Mouse (Mus musculus) adrenal gland, adult 8-10 months (tissue): Measurements from ENCODE around the gene Qrsl1. TPM values are rescaled to one million over a fixed set of nuclear protein-coding genes. Genes with fewer than 3 reads are reported as not detected.
"Not testable (repeated sequence)": the region's sequence is repeated elsewhere in the genome, so short reads cannot be mapped to it uniquely, and the experiment has no call there.

Source experiments
- DNase-seq: peaks from one replicate; pipeline ENCODE4 v3.0.0; 2022
- total RNA-seq, 4 experiments: library from RNA; stranded (reverse); gene quantifications; 2 replicates each; pipeline ENCODE4 v1.2.4; 2022

The Qrsl1 gene
- total RNA-seq: 10 to 100 TPM in 2 of 4 experiments, 1 to 10 TPM in 2; 8.9 to 11.8 (median 10.3) TPM

DNA sequence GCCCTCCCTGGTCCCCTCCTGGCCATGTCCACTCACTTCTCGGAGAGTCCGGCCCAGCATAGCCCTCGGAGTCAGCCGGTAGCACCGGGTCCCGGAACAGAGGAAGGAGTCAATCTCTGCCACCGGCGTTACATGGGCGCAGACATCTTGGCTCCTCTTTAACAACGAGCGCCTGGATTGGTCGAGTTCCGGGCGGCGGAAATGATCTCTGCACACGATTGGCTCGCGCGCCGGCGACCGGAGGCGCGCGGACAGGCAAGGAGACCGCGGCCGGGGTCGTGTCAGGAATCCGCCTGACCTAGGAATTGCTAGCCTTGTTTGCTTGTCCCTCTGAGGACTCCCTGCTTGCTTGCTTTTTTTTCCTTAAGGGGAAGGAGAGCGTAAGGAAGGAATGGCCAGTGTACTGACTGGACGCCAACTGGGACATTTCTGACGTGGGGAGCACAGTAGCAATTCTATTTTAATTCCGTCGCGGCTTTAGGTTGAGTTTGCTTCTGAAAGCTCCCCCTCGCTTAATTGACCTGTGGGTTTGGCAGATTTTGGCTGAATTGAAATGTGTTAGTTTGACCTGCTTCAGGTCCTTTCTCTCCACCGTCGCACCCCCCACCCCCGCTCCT is at the start of gene Qrsl1, which contains the start of gene Rtn4ip1:
Gene Qrsl1 (minus strand): TSS at position 168 of the 617 bp plus-strand sequence.
Gene Rtn4ip1 (plus strand): TSS at position 230 of the 617 bp plus-strand sequence.
- peak; percentile 91 for DNase-seq

DNA sequence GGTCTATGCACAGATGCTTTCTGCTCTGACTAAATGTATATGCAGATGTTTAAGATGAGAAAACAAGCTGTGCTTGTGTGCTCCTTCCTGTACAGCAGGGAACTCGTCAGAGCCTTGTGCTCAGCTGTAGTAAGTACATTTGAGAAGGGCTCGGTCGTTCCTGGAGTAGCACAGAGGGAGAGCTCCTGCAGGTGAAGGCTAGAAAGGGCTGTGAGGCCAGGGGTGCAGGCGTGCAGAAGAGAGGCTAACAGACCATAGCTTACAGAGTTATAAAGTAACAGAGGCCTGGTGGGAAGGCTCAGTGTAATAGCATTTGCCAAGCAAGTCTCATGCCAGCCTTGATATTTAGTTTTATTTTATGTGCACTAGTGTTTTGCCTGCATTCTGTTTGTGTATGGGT is 43.9 kb upstream of the Qrsl1 start:
- DNase-seq: no peak

DNA sequence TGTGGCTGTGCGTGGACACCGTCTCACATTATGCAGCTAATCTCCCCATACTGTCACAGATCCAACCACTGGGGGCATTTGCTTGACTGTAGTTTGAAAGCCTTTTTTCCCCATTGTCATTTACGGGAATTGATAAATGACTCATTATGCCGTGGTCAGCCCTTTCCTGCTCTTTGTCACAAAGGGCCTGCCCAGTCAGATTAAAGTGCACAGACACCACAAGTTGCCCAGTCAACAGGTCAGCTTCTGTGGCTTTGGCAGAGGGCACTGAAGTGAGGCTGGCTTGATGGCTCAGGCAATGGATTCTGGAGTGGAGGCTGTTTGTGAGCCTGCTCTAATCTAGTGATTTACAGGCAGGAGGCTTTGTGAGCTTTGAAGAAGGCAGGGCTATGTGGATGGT is 42.2 kb upstream of the Qrsl1 start:
- DNase-seq: no peak

DNA sequence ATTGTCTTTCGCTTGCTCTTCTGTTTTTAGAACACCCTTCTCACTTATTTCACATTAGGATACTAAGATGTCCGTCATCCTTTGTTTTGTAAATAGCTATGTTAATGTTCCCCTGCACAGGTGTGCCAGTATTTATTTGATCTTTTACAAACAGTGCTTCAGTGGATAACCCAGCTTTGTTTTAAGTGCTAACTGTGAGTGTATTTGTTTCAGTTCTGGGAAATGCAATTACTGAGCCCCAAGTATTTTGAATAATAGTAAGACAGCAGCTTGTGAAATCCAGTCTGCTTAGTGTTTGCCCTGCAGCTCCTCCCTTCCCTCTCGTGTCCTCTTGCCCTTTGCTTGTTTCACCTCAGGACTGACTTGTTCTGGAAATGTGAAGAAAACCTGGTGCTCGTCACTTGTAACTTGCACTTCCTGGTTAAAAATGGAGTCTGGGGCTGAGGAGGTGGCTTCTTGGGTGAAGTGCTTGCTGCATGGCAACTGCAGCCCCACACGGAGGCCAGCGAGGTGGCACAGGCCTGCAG is 37.7 kb upstream of the Qrsl1 start:
- no peak for DNase-seq

DNA sequence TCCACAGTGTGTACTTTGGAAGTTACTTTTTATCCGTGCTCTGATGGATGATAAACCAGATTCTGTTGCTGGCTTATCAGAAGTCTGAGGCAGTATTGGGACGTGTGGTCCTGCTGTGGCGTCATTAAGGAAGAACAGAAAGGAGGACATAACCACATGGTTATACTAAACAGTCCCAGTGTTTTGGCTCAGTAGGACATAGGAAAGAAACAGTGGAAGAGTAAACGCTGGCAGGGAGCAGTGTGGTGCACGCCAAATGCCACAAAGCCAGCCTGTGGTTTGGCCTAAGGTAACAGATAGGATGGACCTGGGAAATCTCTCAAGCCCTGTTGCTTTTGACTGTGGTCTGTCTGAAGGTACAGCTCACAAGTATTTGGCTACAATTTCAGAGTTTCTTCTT is 27.1 kb upstream of the Qrsl1 start:
- no peak for DNase-seq

DNA sequence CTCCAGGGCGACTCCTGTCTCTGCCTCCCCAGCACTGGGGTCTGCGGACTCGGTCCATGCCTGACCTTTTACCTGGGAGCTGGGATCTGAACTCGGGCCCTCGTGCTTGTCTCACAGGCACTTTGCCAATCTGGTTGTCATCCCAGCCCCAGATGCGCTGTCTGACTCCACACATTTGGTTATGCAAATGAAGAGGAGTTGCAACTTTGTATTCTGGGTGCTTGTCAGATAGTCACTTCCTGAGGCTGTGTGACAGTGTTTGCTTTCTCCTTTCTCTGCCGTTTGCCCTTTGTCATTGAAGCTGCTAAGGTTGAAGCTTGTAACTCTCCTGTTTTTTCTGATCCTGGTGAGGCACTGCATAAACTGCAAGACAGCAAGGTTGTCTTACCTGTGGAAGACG is 26.2 kb upstream of the Qrsl1 start:
- DNase-seq: no peak

DNA sequence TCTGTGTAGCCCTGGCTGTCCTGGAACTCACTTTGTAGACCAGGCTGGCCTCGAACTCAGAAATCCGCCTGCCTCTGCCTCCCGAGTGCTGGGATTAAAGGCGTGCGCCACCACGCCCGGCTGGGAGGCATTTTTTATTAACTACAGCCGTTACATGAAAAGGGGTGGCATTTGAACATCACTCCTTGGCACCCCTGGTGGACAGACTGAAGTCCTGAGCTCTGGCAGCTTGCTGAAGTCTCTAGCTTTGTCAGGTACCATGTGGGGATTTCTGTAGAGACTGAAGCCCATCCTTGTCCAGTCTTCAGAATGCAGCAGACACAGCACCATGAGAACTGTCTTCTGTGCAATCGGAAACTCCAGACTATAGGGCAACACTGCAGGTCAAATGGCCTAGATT is 24.2 kb upstream of the Qrsl1 start:
- DNase-seq: not testable (repeated sequence)

DNA sequence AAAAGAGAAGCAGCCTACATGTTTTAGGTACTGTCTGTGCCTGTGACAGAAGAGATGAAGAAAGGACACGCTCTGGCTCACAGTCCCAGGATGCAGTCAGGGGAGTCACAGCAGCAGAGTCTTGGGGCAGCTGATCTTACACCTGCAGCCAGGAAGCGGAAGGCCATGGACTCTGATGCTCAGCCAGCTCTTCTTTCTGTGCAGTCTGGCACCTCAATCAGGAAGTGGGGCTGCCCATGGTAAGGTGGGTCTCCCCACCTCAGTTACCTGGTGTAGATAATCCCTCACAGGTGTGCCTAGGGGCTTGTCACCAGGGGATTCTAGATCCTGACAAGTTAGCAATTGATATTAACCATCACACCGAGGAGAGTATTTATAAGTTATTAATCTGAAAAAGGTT is 21.6 kb upstream of the Qrsl1 start:
- DNase-seq: no peak

DNA sequence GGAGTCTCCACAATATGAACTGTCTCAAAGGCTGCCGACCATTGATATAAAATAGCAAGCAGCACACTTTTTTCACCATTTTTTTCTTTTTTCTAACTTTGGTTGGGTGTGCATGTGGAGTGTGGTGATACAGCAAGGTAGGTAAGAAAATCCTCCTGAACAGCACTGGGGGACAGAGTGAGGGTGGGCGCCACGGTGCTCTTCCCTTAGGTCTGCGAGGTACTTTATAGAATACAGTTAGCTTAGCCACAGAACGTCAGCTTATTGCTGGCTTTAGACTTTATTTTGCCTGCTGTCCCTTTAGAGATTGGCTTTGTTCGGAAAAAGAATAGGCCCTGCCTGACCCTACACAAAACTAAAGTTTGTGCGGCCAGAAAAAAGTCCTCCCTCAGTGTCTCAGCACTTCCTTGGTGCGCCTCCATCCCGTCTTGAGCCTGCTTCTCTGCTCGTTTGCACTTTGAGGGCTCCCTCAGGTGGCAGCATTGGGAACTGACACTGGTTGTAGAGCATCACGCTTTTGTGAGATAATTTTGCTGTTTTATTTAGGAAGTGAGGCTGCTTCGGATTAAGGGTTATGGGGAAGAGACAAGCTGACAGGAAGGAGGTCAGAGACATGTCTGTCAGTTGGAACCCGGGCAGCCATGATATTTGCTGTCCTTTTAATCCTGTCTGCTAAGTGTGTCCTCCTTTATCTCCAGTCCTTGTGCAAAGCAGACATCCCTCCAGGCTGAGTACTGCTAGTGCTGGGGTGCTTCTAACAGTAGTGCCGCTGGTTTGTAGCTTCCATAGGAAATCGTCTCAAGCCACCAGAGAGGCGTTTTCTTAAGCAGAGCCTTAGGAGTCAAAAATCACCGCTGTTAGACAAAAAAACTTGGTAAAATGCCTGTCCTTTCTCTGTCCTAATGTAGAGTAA is 17.4 kb upstream of the Qrsl1 start:
- DNase-seq: peak; percentile 36

DNA sequence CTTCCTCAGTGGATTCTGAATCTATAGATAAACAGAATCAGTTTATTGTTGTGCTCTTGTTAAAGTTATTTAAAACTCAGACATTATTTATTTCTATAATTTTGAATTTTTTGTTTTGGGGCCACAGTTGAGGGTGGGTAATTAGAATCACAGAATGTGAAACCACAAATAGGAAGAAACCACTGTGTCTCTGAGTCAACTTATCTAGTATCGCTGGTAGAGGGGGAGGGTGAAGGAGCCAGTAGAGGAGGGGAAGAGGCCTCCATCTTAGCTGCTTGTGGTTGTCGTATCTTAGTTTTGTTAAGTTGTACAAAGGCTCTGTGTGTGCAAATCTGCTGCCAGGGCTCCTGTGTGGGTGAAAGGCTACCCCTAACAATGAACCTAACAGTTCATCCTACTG is 15.2 kb upstream of the Qrsl1 start:
- DNase-seq: no peak

DNA sequence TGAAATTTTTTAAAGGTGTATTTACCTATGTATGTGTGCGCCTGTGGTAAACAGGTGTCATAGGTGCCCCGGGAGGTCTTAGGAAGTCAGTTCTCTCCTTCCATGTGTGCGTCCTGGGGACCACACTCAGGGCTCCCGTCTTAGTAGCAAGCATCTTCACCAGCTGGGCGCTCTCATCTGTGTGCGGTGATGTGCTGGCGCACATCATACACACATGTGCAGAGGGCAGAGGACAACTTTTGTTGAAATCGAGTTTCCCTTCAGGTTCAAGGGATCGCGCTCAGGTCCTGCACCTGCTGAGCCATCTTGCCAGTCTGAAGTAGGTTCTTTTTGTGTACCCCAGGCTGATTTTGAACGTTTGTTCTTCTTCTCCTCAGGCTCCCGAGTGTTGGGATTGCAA is 14.6 kb upstream of the Qrsl1 start:
- DNase-seq: no peak

DNA sequence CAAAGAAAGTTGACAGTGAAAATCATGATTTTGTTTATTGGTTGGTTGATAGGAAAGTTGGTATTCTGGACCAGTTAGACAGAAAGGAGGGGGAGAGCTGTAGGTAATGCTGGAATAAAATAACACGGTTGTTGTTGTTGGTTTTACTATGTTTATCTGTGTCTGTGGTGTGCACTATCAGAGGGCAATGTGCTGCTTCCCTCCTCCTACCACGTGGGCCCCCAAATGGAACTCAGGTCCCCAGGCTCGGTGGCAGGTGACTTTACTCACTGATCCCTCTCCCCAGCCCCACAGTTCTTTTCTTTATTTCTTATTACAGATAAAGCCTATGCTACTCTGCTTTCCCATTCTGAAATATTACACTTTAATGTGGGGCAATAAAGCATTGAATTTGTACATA is 10.7 kb upstream of the Qrsl1 start:
- no peak for DNase-seq

DNA sequence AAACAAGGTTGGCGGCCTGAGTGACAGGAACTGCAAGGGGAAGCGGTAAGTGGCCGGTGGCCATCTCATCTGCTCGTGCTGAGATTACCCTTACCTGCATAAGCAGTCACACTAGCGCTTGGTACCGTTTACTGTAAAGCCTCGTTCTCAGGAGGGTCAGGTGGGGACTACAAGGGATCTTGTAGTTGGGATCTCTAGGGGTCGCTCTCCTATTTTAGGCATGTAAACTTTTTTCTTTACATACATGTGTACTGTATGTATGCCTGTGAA is 9.3 kb upstream of the Qrsl1 start:
- DNase-seq: no peak

DNA sequence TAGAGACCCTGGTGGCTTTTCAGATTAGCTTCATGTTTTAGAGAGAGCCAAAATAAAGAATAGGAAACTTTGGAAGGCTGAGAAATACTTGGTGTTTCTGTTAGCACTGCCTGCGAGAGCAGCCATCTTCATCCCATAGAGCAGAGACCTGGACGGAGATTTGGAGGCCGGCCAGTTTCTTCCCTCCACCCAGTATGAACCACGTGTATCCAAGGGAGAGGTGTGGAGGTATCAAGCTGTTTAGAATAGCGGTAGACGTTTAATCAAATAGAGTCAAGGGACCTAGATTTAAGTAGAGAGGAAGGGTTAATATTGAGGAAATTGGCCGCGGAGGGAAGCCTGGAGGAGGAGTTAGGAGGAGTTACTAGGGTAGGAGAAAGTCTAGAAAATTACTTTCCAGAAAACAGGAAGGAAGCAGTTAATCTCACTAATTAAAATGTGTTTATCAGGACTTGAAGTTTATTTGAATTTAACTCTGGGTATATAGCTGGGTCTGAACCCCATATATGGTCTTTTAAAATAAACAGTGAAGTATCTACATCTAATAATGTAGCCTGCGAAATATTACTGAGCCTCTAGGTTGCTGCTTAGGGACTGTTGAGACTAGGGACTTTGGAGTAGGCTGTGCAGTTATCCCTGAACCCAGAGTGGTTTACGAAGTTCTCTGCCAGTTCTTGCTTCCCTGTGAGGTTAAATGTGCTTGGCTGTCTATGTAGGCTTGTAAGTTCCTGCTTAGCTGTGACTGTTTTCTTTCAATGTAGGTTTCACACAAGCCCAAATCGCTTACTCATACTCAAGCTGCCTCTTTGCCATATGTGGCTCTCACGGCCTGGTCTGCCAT is 8.7 kb upstream of the Qrsl1 start:
- no peak for DNase-seq

DNA sequence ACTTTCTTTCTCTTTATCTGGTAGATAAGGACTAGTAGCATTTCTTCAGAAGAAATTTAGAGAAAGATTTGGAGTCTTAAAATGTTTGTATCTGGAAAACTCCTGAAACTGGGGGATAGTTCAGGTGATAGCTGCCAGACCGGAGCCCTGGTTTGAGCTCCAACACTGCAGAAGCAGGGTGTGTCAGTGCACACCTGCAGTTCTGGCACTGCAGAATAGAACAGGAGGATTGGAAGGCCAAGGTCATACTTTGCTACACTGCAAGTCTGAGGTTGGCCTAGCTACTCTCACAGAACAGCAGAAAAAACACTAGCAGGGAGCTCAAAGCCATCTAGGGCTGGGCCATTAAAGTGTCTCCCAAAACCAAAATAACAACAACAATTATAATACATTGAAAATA is 3.0 kb upstream of the Qrsl1 start:
- DNase-seq: no peak

DNA sequence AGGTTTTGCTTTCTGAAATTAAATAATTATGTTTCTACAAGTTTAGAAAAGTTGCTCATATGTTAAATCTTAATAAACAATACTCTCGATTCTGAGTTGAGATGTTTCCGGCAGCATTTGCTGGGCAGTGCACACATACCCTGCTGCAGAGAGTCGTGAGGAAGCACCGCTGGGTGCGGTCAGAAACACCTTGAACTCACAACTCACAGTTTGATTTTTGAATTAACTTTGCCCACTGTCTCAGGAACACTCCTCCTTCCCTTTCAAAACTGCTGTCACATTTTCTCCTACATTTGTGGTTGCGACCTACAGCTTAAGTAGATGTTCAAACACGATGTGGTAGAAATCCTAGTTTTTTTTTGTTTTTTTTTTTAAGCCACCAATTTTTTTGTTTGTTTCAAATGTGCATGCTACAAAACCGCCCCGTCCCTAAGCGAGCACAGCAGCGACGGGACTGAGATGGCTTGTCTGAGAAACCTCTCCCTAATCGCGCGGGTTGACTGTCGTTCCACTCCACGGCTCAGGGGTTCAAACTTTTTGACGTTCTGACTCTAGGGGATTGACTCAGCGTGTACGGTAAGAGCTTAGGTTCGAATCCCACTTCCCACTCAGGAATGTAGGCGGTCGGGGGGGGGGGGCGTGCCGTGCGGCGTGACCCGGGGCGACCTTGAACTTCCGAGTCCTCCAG is 518 bp downstream of the Qrsl1 start:
- DNase-seq: no peak

DNA sequence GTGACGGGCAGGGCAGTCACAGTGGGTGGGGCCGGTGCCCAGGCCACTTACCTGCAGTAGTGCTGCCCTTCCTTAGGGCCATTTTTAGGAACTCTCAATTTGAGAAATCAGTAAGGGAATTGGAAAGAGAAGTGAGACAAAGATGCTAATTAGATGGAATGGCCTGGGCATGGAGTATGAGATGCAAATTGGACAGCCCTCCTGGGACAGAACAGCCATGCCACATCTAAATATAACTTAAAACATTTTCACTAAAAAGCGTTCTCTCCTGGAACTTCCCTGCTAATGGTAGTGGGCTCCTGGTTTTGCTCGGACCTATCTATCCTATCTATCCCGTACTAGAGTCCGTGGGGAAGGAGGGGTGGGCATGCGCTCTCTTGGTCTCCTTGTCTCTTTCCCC is 3.3 kb downstream of the Qrsl1 start:
- no peak for DNase-seq

DNA sequence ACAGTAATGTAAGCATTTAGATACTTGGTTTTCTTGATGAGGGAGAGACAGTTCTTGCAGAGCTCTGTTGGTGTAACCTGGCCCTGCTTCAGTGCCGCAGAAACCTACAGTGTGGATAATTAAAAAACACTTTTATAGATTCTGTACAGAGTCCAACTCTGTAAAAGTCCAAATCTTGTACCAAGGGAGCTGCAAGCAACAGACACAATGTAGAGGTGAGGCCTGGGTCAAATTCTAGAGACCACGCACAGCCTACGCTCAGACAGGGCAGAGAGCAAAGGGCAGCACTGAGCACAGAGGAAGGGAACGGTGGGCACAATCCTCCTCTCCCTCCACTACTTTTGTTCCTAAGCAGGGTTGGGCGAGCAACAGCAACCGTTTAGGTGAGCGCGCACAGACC is 5.5 kb downstream of the Qrsl1 start:
- no peak for DNase-seq

DNA sequence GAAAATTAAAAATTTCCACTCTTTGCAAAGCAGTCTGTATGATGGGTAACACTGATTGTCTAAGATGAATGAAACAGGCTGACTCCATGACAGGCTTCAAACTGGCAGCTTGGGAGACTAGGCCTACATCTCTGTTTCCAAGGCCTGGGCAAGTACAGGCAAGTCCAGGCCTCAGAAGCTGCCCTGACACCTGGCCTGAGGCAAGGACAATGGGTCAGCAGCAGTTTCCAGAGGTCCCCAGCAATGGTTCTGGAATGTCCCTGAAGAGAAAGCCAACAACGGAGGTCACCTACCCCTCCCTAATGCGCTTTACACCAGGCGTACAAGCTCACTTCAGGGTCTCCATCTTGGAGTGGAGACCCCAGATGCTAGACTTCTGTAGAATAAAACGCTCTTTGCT is 8.6 kb downstream of the Qrsl1 start:
- no peak for DNase-seq

DNA sequence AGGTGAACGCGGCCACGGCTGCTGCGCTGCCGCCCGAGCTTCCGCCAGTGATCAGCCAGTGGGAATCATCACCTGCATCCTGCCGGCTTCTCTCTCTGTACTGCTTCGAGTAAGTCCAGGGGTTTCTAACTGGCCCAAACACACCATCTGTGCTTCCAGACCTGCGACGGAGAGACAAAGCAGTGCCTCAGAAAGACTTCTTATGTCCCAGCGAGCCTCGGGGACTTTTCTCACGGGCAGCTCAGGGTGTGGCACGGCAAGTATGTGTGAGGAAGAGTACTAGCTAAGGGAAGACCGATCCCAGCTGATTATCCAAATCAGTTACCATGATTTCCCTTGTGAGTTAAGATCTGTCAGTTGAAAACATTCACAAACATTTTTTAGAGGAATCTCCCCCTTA is 12.6 kb downstream of the Qrsl1 start:
- DNase-seq: no peak

DNA sequence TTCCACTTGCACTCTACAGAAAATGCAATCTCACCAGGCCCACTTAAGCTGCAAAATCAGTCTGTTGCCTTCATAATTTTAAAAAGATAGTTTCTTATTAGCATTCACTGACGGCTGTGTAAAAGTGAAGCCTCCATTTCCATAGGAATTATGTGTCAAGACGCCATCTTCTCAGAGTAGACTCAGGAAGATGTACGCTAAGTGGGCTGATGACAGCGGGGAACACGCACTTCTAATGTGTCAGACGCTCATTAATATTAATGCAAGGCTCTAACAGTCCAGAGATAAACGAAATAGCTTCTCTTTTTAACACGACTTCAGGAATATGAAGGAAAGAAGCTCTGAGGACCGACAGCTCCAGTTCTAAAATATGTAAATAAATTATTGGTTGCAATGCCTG is 13.9 kb downstream of the Qrsl1 start:
- no peak for DNase-seq

DNA sequence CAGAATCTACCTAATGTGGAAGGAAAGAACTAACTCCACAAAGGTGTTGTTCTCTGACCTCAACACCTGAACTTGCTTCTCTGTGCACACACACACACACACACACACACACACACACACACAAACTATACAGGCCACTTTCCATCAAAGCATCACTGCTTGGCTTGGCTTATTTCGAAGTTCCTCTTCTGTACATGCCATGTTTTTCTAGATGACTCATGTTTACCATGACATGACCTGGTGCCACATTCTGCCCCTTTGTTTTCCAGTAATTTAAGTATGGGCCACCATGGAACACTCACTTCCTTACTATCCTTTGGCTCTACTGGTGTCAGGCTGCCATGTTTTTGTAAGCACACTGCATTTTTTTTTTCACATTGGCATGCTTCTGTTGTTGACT is 30.1 kb downstream of the Qrsl1 start:
- no peak for DNase-seq

DNA sequence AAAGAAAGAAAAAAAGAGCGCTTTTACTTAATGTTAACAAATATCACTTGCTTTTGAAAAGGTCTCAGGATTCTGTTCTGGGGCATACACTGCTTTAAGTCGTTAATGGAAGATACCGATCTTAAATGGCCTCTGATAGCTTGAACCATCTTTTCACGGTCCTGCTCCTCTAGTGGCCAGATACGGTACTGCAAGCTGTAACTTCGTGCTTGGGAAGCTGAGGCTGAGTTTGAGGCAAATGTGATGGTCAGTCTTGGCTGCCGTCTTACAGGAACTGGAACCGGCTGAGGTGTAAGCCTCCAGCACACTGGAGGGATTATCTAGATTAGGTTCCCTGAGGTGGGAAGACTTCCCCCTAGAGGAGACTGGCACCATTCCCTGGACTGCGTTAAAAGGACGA is 30.8 kb downstream of the Qrsl1 start:
- DNase-seq: no peak
